Mouse (Mus musculus): ENCODE data around the gene Ttll12. TPM values are rescaled to one million over a fixed set of nuclear protein-coding genes. Genes with fewer than 3 reads are reported as not detected.

Ttll12 gene
- total and polyA plus RNA-seq, 3 experiments, result 43.9 to 76.5 TPM; not detected in 1

DNA sequence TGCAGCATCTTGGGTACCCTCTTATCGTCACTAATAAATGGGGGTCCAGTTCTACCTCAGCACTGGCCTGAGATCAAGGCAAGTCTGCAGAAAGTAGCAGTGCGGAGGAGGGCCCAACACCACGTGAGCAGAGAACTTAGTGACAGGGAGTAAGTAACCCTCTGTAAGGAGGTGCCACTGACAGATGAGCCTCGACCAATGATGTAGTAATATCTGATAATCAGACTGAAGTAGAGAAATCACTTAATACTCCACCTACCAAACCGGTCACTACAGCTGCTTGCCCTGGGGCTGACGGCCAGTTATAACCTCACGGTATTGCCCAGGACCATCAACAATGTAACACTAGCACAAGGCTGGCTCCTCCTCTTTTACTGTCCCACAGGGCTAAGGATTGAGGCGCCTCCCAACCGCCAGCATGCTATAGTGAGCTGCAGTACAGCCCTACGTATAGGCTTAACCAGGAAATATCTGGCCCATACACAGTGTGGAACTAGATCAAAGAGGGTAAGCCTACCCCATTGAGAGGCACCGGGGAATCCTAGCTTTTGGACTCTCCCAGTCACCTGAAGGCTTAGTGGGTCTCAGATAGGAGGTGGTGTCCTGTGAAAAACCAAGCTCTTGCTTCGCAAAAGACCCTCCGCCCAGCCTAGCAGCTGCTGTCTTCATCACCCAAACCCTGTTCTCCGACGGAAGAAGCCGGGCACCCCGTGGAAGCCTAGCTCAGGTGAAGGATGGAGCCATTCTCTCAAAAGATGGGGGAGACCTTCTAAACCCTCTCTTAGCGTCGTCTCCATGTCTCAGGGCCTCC lies 1.1 kb downstream of the Ttll12 start:
- DNase-seq (ENCODE audit: low read depth, low spot score), result peak; percentile 86
- Histone ChIP-seq H3K27me3 (ENCODE audit: control insufficient read depth in 1 of 2, insufficient read depth in 2 of 2, low read length in 2 of 2) (no peaks in the 10 kb centered on the region), H3K36me3 (ENCODE audit: control insufficient read depth in 1 of 2, insufficient read depth in 2 of 2, low read length in 2 of 2) (peaks cover 1 to 20% of the 10 kb centered on the region in 2 experiments; a peak in 3 of 4 replicates), H3K9ac (ENCODE audit: control insufficient read depth, low read depth, low read length, poor library complexity, severe bottlenecking) (peak overlapping the region; percentile 86), H3K79me2 (ENCODE audit: control insufficient read depth, insufficient read depth, low read length, poor library complexity) (peaks cover 43% of the 10 kb centered on the region), H3K9me3 (replicated peaks; ENCODE audit: insufficient read depth, low read length) (no peaks in the 10 kb centered on the region), H3K4me1 (ENCODE audit: control insufficient read depth in 1 of 2, insufficient read depth in 2 of 2, low read length in 2 of 2) (peaks cover 17 to 23% of the 10 kb centered on the region in 2 experiments), H3K4me3 (ENCODE audit: control insufficient read depth in 1 of 2, insufficient read depth in 1 of 2, low read depth in 2 of 2, low read length in 2 of 2) (peak overlapping the region; percentile 59 to 80), H3K27ac (ENCODE audit: control insufficient read depth, low read depth, low read length) (peak overlapping the region; percentile 95)
- TF ChIP-seq NRF1 (IDR thresholded peaks at IDR 0.05; ENCODE audit: insufficient read depth, low read depth, low read length, poor library complexity, severe bottlenecking) (no peak), ZNF384 (IDR thresholded peaks at IDR 0.05; ENCODE audit: low read depth, low read length) (no peak), TAL1 (IDR thresholded peaks at IDR 0.05; ENCODE audit: low read length) (no peak), MAFK (IDR thresholded peaks at IDR 0.05; ENCODE audit: borderline replicate concordance, low read depth, low read length) (no peak), MXI1 (IDR thresholded peaks at IDR 0.05; ENCODE audit: low read depth, low read length) (peak; percentile 82), MYB (IDR thresholded peaks at IDR 0.05; ENCODE audit: low read depth, low read length) (no peak), RCOR1 (IDR thresholded peaks at IDR 0.05; ENCODE audit: low read depth, low read length) (no peak), TBP (IDR thresholded peaks at IDR 0.05; ENCODE audit: low read depth, low read length) (peak; percentile 61; the same call in 1 of the 2 replicates), MYC (IDR thresholded peaks at IDR 0.05; ENCODE audit: low read depth, low read length) (peak; percentile 44; the same call in 1 of the 2 replicates), CHD1 (IDR thresholded peaks at IDR 0.05; ENCODE audit: low read depth, low read length) (0 out of 2 replicates have a peak, but pooled peaks have one; percentile 42), TCF12 (IDR thresholded peaks at IDR 0.05; ENCODE audit: low read depth, low read length) (0 out of 2 replicates have a peak, but pooled peaks have one; percentile 3), GABPA (IDR thresholded peaks at IDR 0.05; ENCODE audit: low read depth, low read length) (no peak), EP300 (IDR thresholded peaks at IDR 0.05; ENCODE audit: low read depth in 1 of 2, low read length in 2 of 2) (peak in 1 of 2 experiments; percentile 40; a peak in 1 of 4 replicates), POLR2AphosphoS5 (IDR thresholded peaks at IDR 0.05; ENCODE audit: borderline replicate concordance, low read depth, low read length) (no peak), ZKSCAN1 (IDR thresholded peaks at IDR 0.05; ENCODE audit: low read depth, low read length) (no peak), MAZ (IDR thresholded peaks at IDR 0.05; ENCODE audit: low read depth, low read length) (no peak), USF2 (IDR thresholded peaks at IDR 0.05; ENCODE audit: borderline replicate concordance in 1 of 2, insufficient read depth in 1 of 2, low read depth in 1 of 2, low read length in 2 of 2) (0 out of 4 replicates have a peak, but pooled peaks of 1 of the 2 experiments have one; percentile 45), E2F4 (IDR thresholded peaks at IDR 0.05; ENCODE audit: borderline replicate concordance, low read depth, low read length) (no peak), CTCF (IDR thresholded peaks at IDR 0.05 in 2 of 3, conservative IDR thresholded peaks at IDR 0.05 in 1 of 3; ENCODE audit: control insufficient read depth in 1 of 3, insufficient read depth in 1 of 3, low read depth in 2 of 3, low read length in 3 of 3, poor library complexity in 1 of 3, severe bottlenecking in 1 of 3) (no peak), KAT2A (conservative IDR thresholded peaks at IDR 0.05; ENCODE audit: low read depth, low read length) (no peak), ZC3H11A (IDR thresholded peaks at IDR 0.05; ENCODE audit: low read depth, low read length) (no peak), MAX (IDR thresholded peaks at IDR 0.05; ENCODE audit: low read length) (peak; percentile 82), SMC3 (IDR thresholded peaks at IDR 0.05; ENCODE audit: low read depth, low read length) (no peak), NELFE (IDR thresholded peaks at IDR 0.05; ENCODE audit: low read depth, low read length) (0 out of 2 replicates have a peak, but pooled peaks have one; percentile 14), BHLHE40 (IDR thresholded peaks at IDR 0.05; ENCODE audit: borderline replicate concordance, low read depth, low read length) (peak; percentile 21; the same call in 1 of the 2 replicates), ZMIZ1 (IDR thresholded peaks at IDR 0.05; ENCODE audit: low read depth, low read length) (peak; percentile 36; the same call in 1 of the 2 replicates), JUND (IDR thresholded peaks at IDR 0.05; ENCODE audit: low read depth, low read length) (no peak), ETS1 (IDR thresholded peaks at IDR 0.05; ENCODE audit: low read depth, low read length) (0 out of 2 replicates have a peak, but pooled peaks have one; percentile 38), USF1 (IDR thresholded peaks at IDR 0.05; ENCODE audit: low read depth, low read length) (peak; percentile 83), SIN3A (IDR thresholded peaks at IDR 0.05; ENCODE audit: low read length) (peak; percentile 53; the same call in 1 of the 2 replicates), POLR2A (IDR thresholded peaks at IDR 0.05; ENCODE audit: control insufficient read depth in 1 of 2, insufficient read depth in 1 of 2, low read depth in 1 of 2, low read length in 2 of 2, poor library complexity in 1 of 2) (peak in 1 of 2 experiments; percentile 11; a peak in 2 of 4 replicates), HCFC1 (IDR thresholded peaks at IDR 0.05; ENCODE audit: low read depth, low read length) (no peak), POLR2AphosphoS2 (IDR thresholded peaks at IDR 0.05; ENCODE audit: low read length) (no peak), MEF2A (IDR thresholded peaks at IDR 0.05; ENCODE audit: extremely low read depth, insufficient replicate concordance, low read depth, low read length, poor library complexity, severe bottlenecking) (no peak)
